In genomic region chr9:53705491-53705991, GRCm38 (mm10) we compare ENCODE assay signal across 8 mouse cellular contexts. TPM values are rescaled to one million over a fixed set of nuclear protein-coding genes. Genes with fewer than 3 reads are reported as not detected.
DNase-seq lines count a peak whose midpoint lies in the region; ATAC-seq and TF ChIP-seq lines count a peak whose summit lies in the region.

No protein-coding gene starts in this region.

- no peak overlapping the region for H3K9ac ChIP-seq in kidney, embryonic 15.5 days
- H3K9ac ChIP-seq in lung, postnatal 0 days (replicated peaks; ENCODE audit: low read depth): no peak overlapping the region

- no peaks in the 10 kb centered on the region for H3K36me3 ChIP-seq in kidney, embryonic 15.5 days
- H3K36me3 ChIP-seq in lung, postnatal 0 days (ENCODE audit: insufficient read depth, low read length): no peaks in the 10 kb centered on the region

- H3K4me1 ChIP-seq in kidney, embryonic 15.5 days: peaks cover 13% of the 10 kb centered on the region
- no peaks in the 10 kb centered on the region for H3K4me1 ChIP-seq in lung, postnatal 0 days (ENCODE audit: insufficient read depth, low read depth, low read length)

- peak; percentile 66 for ATAC-seq in kidney, embryonic 15.5 days (replicated peaks; ENCODE audit: low FRiP score)
- ATAC-seq in lung, postnatal 0 days: peak; percentile 37

- H3K27ac ChIP-seq in kidney, embryonic 15.5 days: no peak overlapping the region
- no peak overlapping the region for H3K27ac ChIP-seq in lung, postnatal 0 days (ENCODE audit: low read length)

- peak overlapping the region; percentile 52 for H3K4me3 ChIP-seq in kidney, embryonic 15.5 days (replicated peaks)
- H3K4me3 ChIP-seq in lung, postnatal 0 days (ENCODE audit: low read depth, low read length): peak overlapping the region; percentile 25

- no peaks in the 10 kb centered on the region for H3K9me3 ChIP-seq in kidney, embryonic 15.5 days (replicated peaks)
- no peaks in the 10 kb centered on the region for H3K9me3 ChIP-seq in lung, postnatal 0 days (ENCODE audit: low read length)

- peaks cover 3% of the 10 kb centered on the region; the same call in 1 of the 2 replicates for H3K27me3 ChIP-seq in kidney, embryonic 15.5 days
- H3K27me3 ChIP-seq in lung, postnatal 0 days (replicated peaks; ENCODE audit: insufficient read depth, low read length): no peaks in the 10 kb centered on the region

- TF ChIP-seq EP300 in lung, postnatal 0 days (IDR thresholded peaks at IDR 0.05): no peak

- TF ChIP-seq CTCF in lung, postnatal 0 days (IDR thresholded peaks at IDR 0.05): no peak

- WGBS in kidney, embryonic 15.5 days: under 1% methylated on average over 28 of the region's 28 CpGs
- WGBS in lung, postnatal 0 days: under 1% methylated on average over 26 of the region's 28 CpGs

- no peak for DNase-seq in kidney, postnatal 4 days
- peak; percentile 12 for DNase-seq in cerebellum, adult 9-11 months
- DNase-seq in heart, adult 8-10 months (ENCODE audit: low spot score): peak; percentile 14
- peak; percentile 45 for DNase-seq in layer of hippocampus, adult 9-11 months
- peak; percentile 22 for DNase-seq in lung, postnatal 0 days (ENCODE audit: low spot score)
- peak; percentile 25 for DNase-seq in right cerebral cortex, postnatal 25 days
- no peak for DNase-seq in yolk sac, embryonic 10.5 days (ENCODE audit: low spot score)

- H3K4me2 ChIP-seq in kidney, embryonic 15.5 days: peak overlapping the region; percentile 94
- peak overlapping the region; percentile 56 for H3K4me2 ChIP-seq in lung, postnatal 0 days (replicated peaks; ENCODE audit: low read depth, low read length)

RNA-seq across cellular contexts. Expression of gene Rab39, which starts 0.5 kb away (rescaled TPM):
- polyA plus RNA-seq in kidney, embryonic 15.5 days (2015; fragmentation: Nextera tagmentation; extraction: Ambion mirVana): 0.36 and 0.57 TPM in 2 replicates
- total RNA-seq in heart, adult 8-10 months (2022): under 1 TPM in 3 of 4 experiments, not detected in 1; 0.12 to 0.29 (median 0.16) TPM
- 0.29 and 0.33 TPM in 2 replicates for polyA plus RNA-seq in lung, postnatal 0 days (2015; fragmentation: Nextera tagmentation; extraction: Ambion mirVana)

RNA-seq across cellular contexts. Expression of gene Cul5, which starts 35.7 kb away (rescaled TPM):
- 33.5 and 35.3 TPM in 2 replicates for polyA plus RNA-seq in kidney, embryonic 15.5 days (2015; fragmentation: Nextera tagmentation; extraction: Ambion mirVana)
- total RNA-seq in heart, adult 8-10 months (2022): 10 to 100 TPM; 45.1 to 55.8 (median 49.8) TPM
- 24.2 and 25.2 TPM in 2 replicates for polyA plus RNA-seq in lung, postnatal 0 days (2015; fragmentation: Nextera tagmentation; extraction: Ambion mirVana)

Comparison
In these comparisons a context has a peak if more than half of its experiments do, and no peak if none do; other contexts are left out.
1. DNase-seq: peak in cerebellum, adult 9-11 months (single experiment), heart, adult 8-10 months (single experiment), layer of hippocampus, adult 9-11 months (single experiment), lung, postnatal 0 days (single experiment) and right cerebral cortex, postnatal 25 days (single experiment); none in kidney, postnatal 4 days (0 of 2) and yolk sac, embryonic 10.5 days (single experiment).